Mouse (Mus musculus) layer of hippocampus, adult 18-20 months (tissue): Measurements from ENCODE around the gene Dcp1b. TPM values are rescaled to one million over a fixed set of nuclear protein-coding genes. Genes with fewer than 3 reads are reported as not detected.
A peak's percentile ranks its signal among the peaks of the same experiment; 100 is the strongest.

Source experiments
- DNase-seq, 2 experiments: peaks; one replicate each; pipeline ENCODE4 v3.0.0; 2022; ENCODE audit warnings: low spot score in 2 of 2
- long read RNA-seq: library from polyadenylated mRNA; stranded (forward); transcript quantifications from one replicate; pipeline ENCODE4 v2.0.0, GENCODE M21; 2021
- total RNA-seq, 2 experiments: library from RNA; stranded (reverse); gene quantifications; 2 replicates each; pipeline ENCODE4 v1.2.3; 2021

The Dcp1b gene
- 10 to 100 TPM; 16.9 to 18.7 TPM for total RNA-seq
- long read RNA-seq, partial matches to known transcripts: 1 of 11 reads
- long read RNA-seq, other reads (novel, unspliced or antisense): 7 of 11 reads

- DNase-seq: peak; percentile 81 to 91
These were observed at the start of gene Dcp1b for GRCm38 (mm10) chr6:119175078-119175853. TSS of gene Dcp1b (plus strand) at chr6:119175253.

GRCm38 (mm10) chr6:119126991-119127390, 48.1 kb upstream of the Dcp1b start:
- DNase-seq: no peak

GRCm38 (mm10) chr6:119128076-119128475, 47.0 kb upstream of the Dcp1b start:
- DNase-seq: no peak

GRCm38 (mm10) chr6:119128521-119128920, 46.5 kb upstream of the Dcp1b start:
- DNase-seq: no peak

GRCm38 (mm10) chr6:119129664-119130063, 45.4 kb upstream of the Dcp1b start:
- peak in 1 of 2 experiments; percentile 45 for DNase-seq

GRCm38 (mm10) chr6:119132111-119132735, 42.8 kb upstream of the Dcp1b start:
- DNase-seq: no peak

GRCm38 (mm10) chr6:119132863-119133262, 42.2 kb upstream of the Dcp1b start:
- no peak for DNase-seq

- no peak for DNase-seq
These were observed 37.3 kb upstream of the Dcp1b start for GRCm38 (mm10) chr6:119137768-119138167.

- DNase-seq: no peak
These were observed 35.5 kb upstream of the Dcp1b start for GRCm38 (mm10) chr6:119139561-119139960.

GRCm38 (mm10) chr6:119145109-119145508, 29.9 kb upstream of the Dcp1b start:
- DNase-seq: no peak

GRCm38 (mm10) chr6:119165677-119166076, 9.4 kb upstream of the Dcp1b start:
- no peak for DNase-seq

GRCm38 (mm10) chr6:119174307-119175074, 562 bp upstream of the Dcp1b start:
- DNase-seq: no peak

GRCm38 (mm10) chr6:119176103-119176502, 1.1 kb downstream of the Dcp1b start:
- no peak for DNase-seq

GRCm38 (mm10) chr6:119177101-119177500, 2.0 kb downstream of the Dcp1b start:
- DNase-seq: no peak

- DNase-seq: no peak
These were observed 5.1 kb downstream of the Dcp1b start for GRCm38 (mm10) chr6:119180188-119180587.

- DNase-seq: no peak
These were observed 7.2 kb downstream of the Dcp1b start for GRCm38 (mm10) chr6:119182211-119182610.

GRCm38 (mm10) chr6:119183781-119184180, 8.7 kb downstream of the Dcp1b start:
- DNase-seq: no peak

- DNase-seq: peak in 1 of 2 experiments; percentile 41
These were observed 11.6 kb downstream of the Dcp1b start for GRCm38 (mm10) chr6:119186658-119187057.

GRCm38 (mm10) chr6:119187631-119188030, 12.6 kb downstream of the Dcp1b start:
- no peak for DNase-seq

GRCm38 (mm10) chr6:119191478-119191877, 16.4 kb downstream of the Dcp1b start:
- no peak for DNase-seq

GRCm38 (mm10) chr6:119193571-119194154, 18.6 kb downstream of the Dcp1b start:
- no peak for DNase-seq
